In the genomic region with DNA sequence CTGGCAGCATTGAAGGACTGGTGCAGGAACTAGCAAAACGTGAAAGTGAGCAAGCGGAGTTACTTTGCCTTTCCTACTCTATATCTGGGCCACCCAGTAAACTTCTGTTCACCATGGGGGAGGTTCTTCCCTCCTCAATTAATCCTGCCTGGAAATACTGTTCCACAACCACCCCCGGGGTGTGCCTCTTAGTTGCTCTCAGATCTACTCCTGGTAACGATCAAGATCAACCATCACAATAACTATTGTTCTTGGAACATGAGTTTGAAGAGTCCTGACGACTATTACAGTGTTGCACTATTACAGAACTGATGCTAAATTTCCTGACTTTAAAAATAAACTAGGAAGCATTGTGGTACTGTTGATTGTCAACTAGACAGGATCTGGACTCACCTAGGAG, we compare ENCODE assay signal across 28 mouse cellular contexts. TPM values are rescaled to one million over a fixed set of nuclear protein-coding genes. Genes with fewer than 3 reads are reported as not detected.
DNase-seq lines count a peak whose midpoint lies in the region; ATAC-seq lines count a peak whose summit lies in the region.
"Had no signal": no experiment of that assay in that cellular context is flagged by ENCODE, and none has a peak within 500 bp of the region (broad histone marks: within the 10 kb centered on the region; RNA-seq: fewer than 3 reads in every experiment).

No protein-coding gene starts in this region.

- no peaks in the 10 kb centered on the region for H3K27me3 ChIP-seq in heart, embryonic 12.5 days (replicated peaks)
- H3K27me3 ChIP-seq: CH12.LX; embryonic facial prominence, embryonic 12.5 days; embryonic facial prominence, embryonic 15.5 days; heart, embryonic 15.5 days; hindbrain, embryonic 13.5 days; intestine, embryonic 15.5 days had no signal

- H3K27ac ChIP-seq in heart, embryonic 12.5 days (ENCODE audit: poor library complexity, severe bottlenecking) = no peak overlapping the region
- H3K27ac ChIP-seq: embryonic facial prominence, embryonic 12.5 days; embryonic facial prominence, embryonic 15.5 days; heart, embryonic 15.5 days; hindbrain, embryonic 10.5 days; hindbrain, embryonic 13.5 days; intestine, embryonic 15.5 days had no signal

- WGBS in heart, embryonic 12.5 days = 67% methylated on average over 5 of the region's 5 CpGs

- H3K9ac ChIP-seq in heart, embryonic 12.5 days = no peak overlapping the region
- H3K9ac ChIP-seq: embryonic facial prominence, embryonic 12.5 days; embryonic facial prominence, embryonic 15.5 days; forebrain, postnatal 0 days; heart, embryonic 15.5 days; hindbrain, embryonic 13.5 days; intestine, embryonic 15.5 days had no signal

- no peak overlapping the region for H3K4me2 ChIP-seq in heart, embryonic 12.5 days
- H3K4me2 ChIP-seq: embryonic facial prominence, embryonic 12.5 days; embryonic facial prominence, embryonic 15.5 days; heart, embryonic 15.5 days; hindbrain, embryonic 13.5 days; intestine, embryonic 15.5 days had no signal

- H3K4me1 ChIP-seq in heart, embryonic 12.5 days (replicated peaks) = peaks cover 5% of the 10 kb centered on the region
- H3K4me1 ChIP-seq: embryonic facial prominence, embryonic 12.5 days; embryonic facial prominence, embryonic 15.5 days; heart, embryonic 15.5 days; hindbrain, embryonic 10.5 days; intestine, embryonic 15.5 days had no signal

- H3K9me3 ChIP-seq in heart, embryonic 12.5 days (replicated peaks) = no peaks in the 10 kb centered on the region
- H3K9me3 ChIP-seq: embryonic facial prominence, embryonic 12.5 days; embryonic facial prominence, embryonic 15.5 days; G1E; heart, embryonic 15.5 days; hindbrain, embryonic 10.5 days; hindbrain, embryonic 13.5 days; intestine, embryonic 15.5 days had no signal

- intact Hi-C loops in heart, postnatal 36 days (cut with DNase I) = no loop called here
- intact Hi-C loops in heart, postnatal 25 days (cut with DNase I) = no loop called here
- intact Hi-C loops in heart, postnatal 10 days (cut with DNase I) = no loop called here

- H3K36me3 ChIP-seq in heart, embryonic 12.5 days = no peaks in the 10 kb centered on the region
- H3K36me3 ChIP-seq: embryonic facial prominence, embryonic 12.5 days; embryonic facial prominence, embryonic 15.5 days; G1E; heart, embryonic 15.5 days; hindbrain, embryonic 10.5 days; hindbrain, embryonic 13.5 days; intestine, embryonic 15.5 days had no signal

- no peak overlapping the region for H3K4me3 ChIP-seq in heart, embryonic 12.5 days
- H3K4me3 ChIP-seq: embryonic facial prominence, embryonic 12.5 days; embryonic facial prominence, embryonic 15.5 days; heart, embryonic 15.5 days; hindbrain, embryonic 10.5 days; hindbrain, embryonic 13.5 days; intestine, embryonic 15.5 days had no signal

- DNase-seq in heart, adult 11 months = peak; percentile 95
- peak; percentile 63 for DNase-seq in heart, adult 8-10 months (ENCODE audit: low spot score)
- DNase-seq in heart, postnatal 36 days = no peak
- peak; percentile 21 for DNase-seq in heart, postnatal 25 days (ENCODE audit: low spot score)
- no peak for DNase-seq in heart, postnatal 10 days
- DNase-seq: adrenal gland, postnatal 10 days; adrenal gland, postnatal 36 days; B cell, adult 2 months; cerebellum, adult 11 months; cerebellum, adult 2 months; cerebellum, adult 9-11 months; cerebellum, postnatal 25 days; forebrain, postnatal 0 days; gastrocnemius, postnatal 25 days; kidney, adult 18-20 months; kidney, adult 9 months had no signal

- ATAC-seq in heart, embryonic 12.5 days (ENCODE audit: insufficient number of reproducible peaks, low FRiP score) = no peak
- ATAC-seq: forebrain, embryonic 14.5 days; forebrain, postnatal 0 days; hindbrain, embryonic 16.5 days; intestine, embryonic 15.5 days; Patski had no signal

RNA-seq across cellular contexts. Expression of a gene that starts 57.8 kb away (rescaled TPM):
- polyA plus RNA-seq in heart, embryonic 12.5 days (2016; fragmentation: Nextera tagmentation; extraction: Ambion mirVana) = 86.0 and 87.5 TPM in 2 replicates
- total RNA-seq in heart, adult 8-10 months (2022) = 10 to 100 TPM; 31.9 to 48.9 (median 41.9) TPM
- 10 to 100 TPM; 48.3 to 50.2 TPM for total RNA-seq in heart, postnatal 36 days (2021)
- total RNA-seq in heart, postnatal 25 days (2021) = 10 to 100 TPM; 50.5 to 51.0 TPM
- 10 to 100 TPM; 74.8 to 95.8 TPM for total RNA-seq in heart, postnatal 10 days (2021)

Comparison
In these comparisons a context has a peak if more than half of its experiments do, and no peak if none do; other contexts are left out.
1. DNase-seq: peak in heart, adult 11 months (single experiment), heart, adult 8-10 months (single experiment) and heart, postnatal 25 days (single experiment); none in heart, postnatal 36 days (0 of 2) and heart, postnatal 10 days (0 of 2).